Mouse (Mus musculus) liver, embryonic 14.5 days (tissue): ENCODE results near the gene Plpp3. TPM values are rescaled to one million over a fixed set of nuclear protein-coding genes. Genes with fewer than 3 reads are reported as not detected.

Experiments
- ATAC-seq: fragments of 200-750 bp; cut with Nextera tagmentation; 2 replicates; pipeline ENCODE4 v1.8.0; 2017; ENCODE audit warnings: moderate number of reproducible peaks, mild to moderate bottlenecking, moderate library complexity; ENCODE audit not compliant: insufficient read depth
- DNase-seq, 3 experiments: peaks; one replicate each; pipeline ENCODE4 v3.0.0-alpha.2; 2012 to 2013; ENCODE audit warnings: low read depth in 3 of 3, low spot score in 3 of 3
- H3K27ac ChIP-seq: fragments of 300-500 bp; sonication (generic); 2 replicates; pipeline ENCODE4 v1.5.1; 2014; ENCODE audit warnings: moderate library complexity, mild to moderate bottlenecking, control low read depth, inconsistent platforms
- H3K27me3 ChIP-seq: fragments of 300-500 bp; sonication (generic); 2 replicates; pipeline ENCODE4 v1.6.1; 2014; ENCODE audit warnings: mild to moderate bottlenecking, low read length, moderate library complexity; ENCODE audit not compliant: control insufficient read depth, insufficient read depth
- H3K36me3 ChIP-seq: fragments of 300-500 bp; sonication (generic); replicated peaks from 2 replicates; pipeline ENCODE4 v1.6.1; 2014; ENCODE audit warnings: low read depth; ENCODE audit not compliant: control insufficient read depth, insufficient read depth
- H3K4me1 ChIP-seq, 2 experiments: fragments of 200-500 bp in 1 of 2; fragments of 300-500 bp in 1 of 2; sonication (generic) in 1 of 2; replicated peaks; 2 replicates each; pipeline ENCODE4 v1.6.1; 2012 to 2014; ENCODE audit warnings: antibody characterized with exemption in 1 of 2, inconsistent platforms in 1 of 2, low read length in 1 of 2; ENCODE audit not compliant: control insufficient read depth in 2 of 2, insufficient read depth in 2 of 2
- H3K4me2 ChIP-seq: fragments of 300-500 bp; sonication (generic); 2 replicates; pipeline ENCODE4 v1.6.1; 2014; ENCODE audit warnings: low read depth, mild to moderate bottlenecking, control low read depth, moderate library complexity
- H3K4me3 ChIP-seq, 2 experiments: fragments of 200-500 bp in 1 of 2; fragments of 300-500 bp in 1 of 2; sonication (generic) in 1 of 2; 2 replicates each; pipeline ENCODE4 v1.5.1; 2012 to 2014; ENCODE audit warnings: low read depth in 2 of 2, low read length in 2 of 2, mild to moderate bottlenecking in 2 of 2, control low read depth in 1 of 2, inconsistent platforms in 1 of 2, moderate library complexity in 1 of 2; ENCODE audit not compliant: insufficient read depth in 1 of 2
- H3K9ac ChIP-seq: fragments of 300-500 bp; sonication (generic); replicated peaks from 2 replicates; pipeline ENCODE4 v1.6.1; 2014; ENCODE audit warnings: mild to moderate bottlenecking, control low read depth, moderate library complexity
- H3K9me3 ChIP-seq: fragments of 300-500 bp; sonication (generic); 2 replicates; pipeline ENCODE4 v1.6.1; 2016; ENCODE audit warnings: low read length, mixed read lengths; ENCODE audit not compliant: control insufficient read depth
- CTCF ChIP-seq: IDR thresholded peaks from 2 replicates; pipeline ENCODE4 v1.5.1; 2016; ENCODE audit warnings: antibody characterized with exemption, low read depth, control low read depth
- EP300 ChIP-seq: IDR thresholded peaks from 2 replicates; pipeline ENCODE4 v1.6.1; 2016; ENCODE audit warnings: antibody characterized with exemption, low read depth
- WGBS: fragments of 180-500 bp; shearing (Covaris S2); extraction: QIAGEN DNeasy Blood & Tissue Kit; methylation state at CpG from one replicate; pipeline ENCODE4 v1.1.7; 2014; ENCODE audit not compliant: insufficient replicate concordance; 5-methylcytosine and 5-hydroxymethylcytosine counted together
- polyA plus RNA-seq, 2 experiments: library from polyadenylated mRNA; depleted of rRNA in 1 of 2; stranded (reverse) in 1 of 2; unstranded in 1 of 2; fragments of >200 nt; fragmentation: Nextera tagmentation in 1 of 2; extraction: Ambion mirVana in 1 of 2; gene quantifications; 2 replicates each; pipeline versions ENCODE4 v1.2.1 to v1.2.3; 2012 to 2014

Gene Plpp3
- polyA plus RNA-seq, 2 experiments = 5.7 to 7.0 TPM

- Histone ChIP-seq H3K27me3 (no peaks in the 10 kb centered on the region), H3K9me3 (no peaks in the 10 kb centered on the region), H3K4me3 (no peak overlapping the region), H3K9ac (no peak overlapping the region), H3K27ac (no peak overlapping the region), H3K4me1 (peaks cover 0 to 7% of the 10 kb centered on the region in 2 experiments; a peak in 2 of 4 replicates), H3K4me2 (no peak overlapping the region), H3K36me3 (no peaks in the 10 kb centered on the region)
- TF ChIP-seq EP300 (no peak), CTCF (no peak)
- 64% methylated on average over 9 of the region's 9 CpGs for WGBS
- ATAC-seq (no peak), DNase-seq (no peak)
Observed at GRCm38 (mm10) chr4:105195256-105195655, 38.1 kb downstream of the Plpp3 start.

- Histone ChIP-seq H3K27me3 (no peaks in the 10 kb centered on the region), H3K4me3 (no peak overlapping the region), H3K9me3 (no peaks in the 10 kb centered on the region), H3K9ac (no peak overlapping the region), H3K4me2 (no peak overlapping the region), H3K4me1 (peaks cover 0 to 2% of the 10 kb centered on the region in 2 experiments; a peak in 2 of 4 replicates), H3K27ac (no peak overlapping the region), H3K36me3 (no peaks in the 10 kb centered on the region)
- DNase-seq (no peak), ATAC-seq (no peak)
- no peak for TF ChIP-seq CTCF
- no peak for TF ChIP-seq EP300
- WGBS = 63% methylated on average over 9 of the region's 9 CpGs
Observed at GRCm38 (mm10) chr4:105196099-105196498, 39.0 kb downstream of the Plpp3 start.

GRCm38 (mm10) chr4:105196993-105197765, 40.0 kb downstream of the Plpp3 start:
- no peak overlapping the region for H3K4me2 ChIP-seq
- no peaks in the 10 kb centered on the region; a peak in 1 of 4 replicates for H3K4me1 ChIP-seq
- ATAC-seq (no peak), DNase-seq (no peak)
- TF ChIP-seq EP300 (no peak), CTCF (no peak)
- no peak overlapping the region for H3K4me3 ChIP-seq
- no peaks in the 10 kb centered on the region for H3K27me3 ChIP-seq
- no peaks in the 10 kb centered on the region for H3K9me3 ChIP-seq
- WGBS = 69% methylated on average over 9 of the region's 9 CpGs
- no peaks in the 10 kb centered on the region for H3K36me3 ChIP-seq
- no peak overlapping the region for H3K9ac ChIP-seq
- no peak overlapping the region for H3K27ac ChIP-seq

- DNase-seq = no peak
- H3K27ac ChIP-seq = no peak overlapping the region
- no peaks in the 10 kb centered on the region for H3K27me3 ChIP-seq
- H3K9ac ChIP-seq = no peak overlapping the region
- H3K4me1 ChIP-seq = 0 out of 4 replicates have a peak, but pooled peaks cover 0 to 2% of the 10 kb centered on the region in 2 experiments
- WGBS = 75% methylated on average over 5 of the region's 5 CpGs
- TF ChIP-seq EP300 (no peak), CTCF (no peak)
- H3K4me3 ChIP-seq = no peak overlapping the region
- no peak overlapping the region for H3K4me2 ChIP-seq
- no peaks in the 10 kb centered on the region for H3K36me3 ChIP-seq
- H3K9me3 ChIP-seq = no peaks in the 10 kb centered on the region
- no peak for ATAC-seq
Observed at GRCm38 (mm10) chr4:105198696-105199095, 41.5 kb downstream of the Plpp3 start.

- Histone ChIP-seq H3K9ac (no peak overlapping the region), H3K4me2 (no peak overlapping the region), H3K4me3 (no peak overlapping the region), H3K9me3 (no peaks in the 10 kb centered on the region), H3K27me3 (no peaks in the 10 kb centered on the region), H3K36me3 (no peaks in the 10 kb centered on the region), H3K27ac (no peak overlapping the region), H3K4me1 (0 out of 4 replicates have a peak, but pooled peaks cover 0 to 2% of the 10 kb centered on the region in 2 experiments)
- no peak for ATAC-seq
- DNase-seq = no peak
- WGBS = 60% methylated on average over 8 of the region's 8 CpGs
- no peak for TF ChIP-seq CTCF
- no peak for TF ChIP-seq EP300
Observed at GRCm38 (mm10) chr4:105199345-105199744, 42.2 kb downstream of the Plpp3 start.
